Mouse (Mus musculus) brain, embryonic 14.5 days (tissue): ENCODE data around the gene Edn2. TPM values are rescaled to one million over a fixed set of nuclear protein-coding genes. Genes with fewer than 3 reads are reported as not detected.

Source experiments
- DNase-seq: peaks from one replicate; pipeline ENCODE4 v3.0.0-alpha.2; 2011; ENCODE audit warnings: low read depth
- CTCF ChIP-seq: fragments of 200-500 bp; IDR thresholded peaks from 2 replicates; pipeline ENCODE4 v1.5.1; 2012; ENCODE audit warnings: inconsistent platforms, mild to moderate bottlenecking, moderate library complexity, borderline replicate concordance; ENCODE audit not compliant: insufficient read depth, insufficient read length; ENCODE audit errors: extremely low read depth
- POLR2A ChIP-seq: fragments of 200-500 bp; IDR thresholded peaks from 2 replicates; pipeline ENCODE4 v1.6.1; 2012; ENCODE audit warnings: mild to moderate bottlenecking, inconsistent platforms, borderline replicate concordance; ENCODE audit not compliant: poor library complexity, insufficient read depth, insufficient read length, severe bottlenecking; ENCODE audit errors: extremely low read depth
- polyA plus RNA-seq: library from polyadenylated mRNA; depleted of rRNA; stranded (reverse); fragments of >200 nt; gene quantifications from 2 replicates; pipeline ENCODE4 v1.2.3, GENCODE M21; 2012

Edn2 gene
- polyA plus RNA-seq, 1 experiment, result not detected

GRCm38 (mm10) chr4:120142905-120143304 lies 18.1 kb upstream of the Edn2 start:
- TF ChIP-seq POLR2A (no peak), CTCF (no peak)

GRCm38 (mm10) chr4:120144343-120144742 lies 16.7 kb upstream of the Edn2 start:
- TF ChIP-seq CTCF (no peak), POLR2A (no peak)
- DNase-seq, result no peak

More at GRCm38 (mm10) chr4:120142905-120143304, 18.1 kb upstream of the Edn2 start:
- peak; percentile 38 for DNase-seq

- TF ChIP-seq CTCF (no peak), POLR2A (no peak)
- DNase-seq, result no peak
Observed at GRCm38 (mm10) chr4:120145931-120146330, 15.1 kb upstream of the Edn2 start.

GRCm38 (mm10) chr4:120148291-120149141 lies 12.5 kb upstream of the Edn2 start:
- peak; percentile 93 for DNase-seq
- TF ChIP-seq CTCF (peak; percentile 13; the same call in 1 of the 2 replicates), POLR2A (0 out of 2 replicates have a peak, but pooled peaks have one; percentile 8)

GRCm38 (mm10) chr4:120149142-120149524 lies 11.9 kb upstream of the Edn2 start:
- TF ChIP-seq CTCF, result peak; percentile 74
- no peak for TF ChIP-seq POLR2A

GRCm38 (mm10) chr4:120150345-120150920 lies 10.6 kb upstream of the Edn2 start:
- DNase-seq, result no peak
- TF ChIP-seq POLR2A (no peak), CTCF (no peak)

More at GRCm38 (mm10) chr4:120149142-120149524, 11.9 kb upstream of the Edn2 start:
- DNase-seq, result peak; percentile 67

- no peak for DNase-seq
- TF ChIP-seq POLR2A, result no peak
- no peak for TF ChIP-seq CTCF
Observed at GRCm38 (mm10) chr4:120151906-120152305, 9.1 kb upstream of the Edn2 start.

- TF ChIP-seq POLR2A (no peak), CTCF (peak; percentile 26; the same call in 1 of the 2 replicates)
- DNase-seq, result no peak
Observed at GRCm38 (mm10) chr4:120152648-120153047, 8.4 kb upstream of the Edn2 start.

GRCm38 (mm10) chr4:120153736-120154135 lies 7.3 kb upstream of the Edn2 start:
- no peak for DNase-seq
- TF ChIP-seq CTCF (no peak), POLR2A (no peak)

- DNase-seq, result no peak
- TF ChIP-seq POLR2A (no peak), CTCF (no peak)
Observed at GRCm38 (mm10) chr4:120158714-120159310, 2.2 kb upstream of the Edn2 start.

- TF ChIP-seq CTCF, result no peak
- TF ChIP-seq POLR2A, result no peak
- DNase-seq, result no peak
Observed at GRCm38 (mm10) chr4:120162586-120162985, 1.6 kb downstream of the Edn2 start.

GRCm38 (mm10) chr4:120163242-120163641 lies 2.2 kb downstream of the Edn2 start:
- DNase-seq, result peak; percentile 84
- no peak for TF ChIP-seq CTCF

- DNase-seq, result peak; percentile 29
- TF ChIP-seq CTCF (no peak), POLR2A (no peak)
Observed at GRCm38 (mm10) chr4:120164316-120164715, 3.3 kb downstream of the Edn2 start.
